Mouse (Mus musculus): Measurements from ENCODE around the gene Dcaf12l2. TPM values are rescaled to one million over a fixed set of nuclear protein-coding genes. Genes with fewer than 3 reads are reported as not detected.

Gene Dcaf12l2
- 0.11 TPM in 1 of 2 replicates, not detected in the other for total RNA-seq (2021)
- long read RNA-seq, experiment 1, result 0 reads
- long read RNA-seq, experiment 2, result 0 reads

- peak; percentile 13 for DNase-seq
Observed at GRCm38 (mm10) chrX:44367646-44368521, at the start of gene Dcaf12l2. Gene Dcaf12l2 (minus strand): TSS chrX:44368342.

GRCm38 (mm10) chrX:44367280-44367645, 879 bp downstream of the Dcaf12l2 start:
- DNase-seq, result no peak

Data from adrenal gland, postnatal 14 days (tissue).